Mouse (Mus musculus) hindbrain, embryonic 13.5 days (tissue): ENCODE data around the gene Txnrd1. TPM values are rescaled to one million over a fixed set of nuclear protein-coding genes. Genes with fewer than 3 reads are reported as not detected.

ENCODE experiments used
- ATAC-seq: fragments of 200-750 bp; cut with Nextera tagmentation; 2 replicates; pipeline ENCODE4 v1.8.0; 2017; ENCODE audit warnings: moderate TSS enrichment; ENCODE audit not compliant: low FRiP score
- H3K27ac ChIP-seq: fragments of 300-500 bp; sonication (generic); 2 replicates; pipeline ENCODE4 v1.5.1; 2015; ENCODE audit warnings: inconsistent platforms, mild to moderate bottlenecking, moderate library complexity
- H3K27me3 ChIP-seq: fragments of 300-500 bp; sonication (generic); 2 replicates; pipeline ENCODE4 v1.6.1; 2015; ENCODE audit warnings: mild to moderate bottlenecking, inconsistent platforms
- H3K36me3 ChIP-seq: fragments of 300-500 bp; sonication (generic); 2 replicates; pipeline ENCODE4 v1.6.1; 2015; ENCODE audit warnings: mild to moderate bottlenecking, inconsistent platforms
- H3K4me1 ChIP-seq: fragments of 300-500 bp; sonication (generic); replicated peaks from 2 replicates; pipeline ENCODE4 v1.6.1; 2015; ENCODE audit warnings: inconsistent platforms
- H3K4me2 ChIP-seq: fragments of 300-500 bp; sonication (generic); 2 replicates; pipeline ENCODE4 v1.6.1; 2015; ENCODE audit warnings: inconsistent platforms, mild to moderate bottlenecking, moderate library complexity
- H3K4me3 ChIP-seq: fragments of 300-500 bp; sonication (generic); 2 replicates; pipeline ENCODE4 v1.5.1; 2015; ENCODE audit warnings: mild to moderate bottlenecking, inconsistent platforms
- H3K9ac ChIP-seq: fragments of 300-500 bp; sonication (generic); 2 replicates; pipeline ENCODE4 v1.6.1; 2015; ENCODE audit warnings: mild to moderate bottlenecking, inconsistent platforms
- H3K9me3 ChIP-seq: fragments of 300-500 bp; sonication (generic); 2 replicates; pipeline ENCODE4 v1.6.1; 2016; ENCODE audit warnings: inconsistent platforms
- WGBS: fragments of 180-500 bp; shearing (Covaris S2); methylation state at CpG from one replicate; pipeline ENCODE4 v1.1.7; 2015; 5-methylcytosine and 5-hydroxymethylcytosine counted together
- polyA plus RNA-seq: library from polyadenylated mRNA; unstranded; fragments of >200 nt; fragmentation: Nextera tagmentation; extraction: Ambion mirVana; gene quantifications from 2 replicates; pipeline ENCODE4 v1.2.1, GENCODE M21; 2015

The Txnrd1 gene
- 116 and 122 TPM in 2 replicates for polyA plus RNA-seq

DNA sequence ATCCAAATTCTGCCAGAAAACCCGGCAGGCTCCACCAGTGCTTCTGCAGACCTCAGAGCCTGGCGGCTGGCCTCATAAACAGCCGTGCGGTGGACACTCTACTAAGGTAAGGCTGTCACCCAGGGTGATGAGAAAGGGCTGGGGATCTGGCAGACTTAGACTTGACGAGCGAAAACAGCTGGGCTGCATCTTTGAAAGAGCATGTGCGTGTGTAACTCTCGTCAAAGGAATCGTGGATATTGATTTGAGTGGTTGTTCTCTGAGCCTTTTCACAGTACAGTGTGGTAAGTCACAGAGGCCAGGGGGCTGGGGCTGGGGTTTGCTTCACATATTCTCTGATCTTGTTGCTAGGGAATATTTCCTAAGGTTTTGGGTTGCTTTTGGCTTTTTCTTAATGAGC is at the start of gene Txnrd1:
Gene Txnrd1, plus strand, starts transcription at position 26 of the 400 bp plus-strand sequence.
- 64% methylated on average over 9 of the region's 9 CpGs for WGBS

DNA sequence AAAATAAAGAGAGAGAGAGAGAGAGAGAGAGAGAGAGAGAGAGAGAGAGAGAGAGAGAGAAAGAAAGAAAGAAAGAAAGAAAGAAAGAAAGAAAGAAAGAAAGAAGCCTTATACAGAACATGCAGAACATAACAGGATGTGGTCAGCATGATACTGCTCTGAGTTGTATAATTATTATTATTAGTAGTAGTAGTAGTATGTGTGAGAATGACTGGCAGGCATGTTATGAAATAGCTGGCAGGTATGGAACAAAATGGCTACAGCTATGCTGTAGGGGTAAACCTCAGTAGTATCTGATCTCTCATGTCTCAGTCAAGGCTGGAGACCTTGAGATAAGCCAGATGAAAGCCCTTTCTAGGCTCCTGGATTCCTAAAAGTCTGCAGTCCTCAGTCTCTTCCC is 44.6 kb upstream of the Txnrd1 start:
- H3K4me3 ChIP-seq = no peak overlapping the region
- H3K4me1 ChIP-seq = no peaks in the 10 kb centered on the region
- no peak overlapping the region for H3K9ac ChIP-seq
- no peaks in the 10 kb centered on the region for H3K27me3 ChIP-seq
- H3K27ac ChIP-seq = no peak overlapping the region
- H3K36me3 ChIP-seq = no peaks in the 10 kb centered on the region
- no peak for ATAC-seq
- no peak overlapping the region for H3K4me2 ChIP-seq
- H3K9me3 ChIP-seq = no peaks in the 10 kb centered on the region

More for the DNA sequence above, at the start of gene Txnrd1:
- Histone ChIP-seq H3K4me2 (no peak within 1 kb of the TSS), H3K4me3 (no peak within 1 kb of the TSS), H3K4me1 (no peaks in the 10 kb centered on the region), H3K9ac (no peak within 1 kb of the TSS), H3K27ac (no peak within 1 kb of the TSS), H3K36me3 (no peaks in the 10 kb centered on the region), H3K27me3 (no peaks in the 10 kb centered on the region), H3K9me3 (no peaks in the 10 kb centered on the region)
- no peak for ATAC-seq

- Histone ChIP-seq H3K9ac (no peak overlapping the region), H3K4me1 (0 out of 2 replicates have a peak, but pooled peaks cover 5% of the 10 kb centered on the region), H3K27ac (no peak overlapping the region), H3K27me3 (no peaks in the 10 kb centered on the region), H3K36me3 (no peaks in the 10 kb centered on the region), H3K4me2 (no peak overlapping the region), H3K9me3 (no peaks in the 10 kb centered on the region), H3K4me3 (no peak overlapping the region)
- WGBS = 96% methylated on average over 5 of the region's 5 CpGs
- no peak for ATAC-seq
These were observed 43.2 kb upstream of the Txnrd1 start for GRCm38 (mm10) chr10:82790504-82790903.

GRCm38 (mm10) chr10:82791713-82792112 is 42.0 kb upstream of the Txnrd1 start:
- Histone ChIP-seq H3K9me3 (no peaks in the 10 kb centered on the region), H3K27me3 (no peaks in the 10 kb centered on the region), H3K36me3 (no peaks in the 10 kb centered on the region), H3K9ac (no peak overlapping the region), H3K27ac (no peak overlapping the region), H3K4me3 (no peak overlapping the region), H3K4me1 (0 out of 2 replicates have a peak, but pooled peaks cover 6% of the 10 kb centered on the region), H3K4me2 (no peak overlapping the region)
- WGBS = 89% methylated on average over 3 of the region's 3 CpGs
- ATAC-seq = no peak

GRCm38 (mm10) chr10:82792311-82792710 is 41.4 kb upstream of the Txnrd1 start:
- no peak for ATAC-seq
- Histone ChIP-seq H3K27me3 (0 out of 2 replicates have a peak, but pooled peaks cover 3% of the 10 kb centered on the region), H3K4me3 (no peak overlapping the region), H3K9ac (no peak overlapping the region), H3K27ac (no peak overlapping the region), H3K4me2 (no peak overlapping the region), H3K36me3 (no peaks in the 10 kb centered on the region), H3K4me1 (0 out of 2 replicates have a peak, but pooled peaks cover 6% of the 10 kb centered on the region), H3K9me3 (no peaks in the 10 kb centered on the region)
- WGBS = 77% methylated on average over 2 of the region's 2 CpGs

- Histone ChIP-seq H3K9ac (0 out of 2 replicates have a peak overlapping the region, but pooled peaks have one; percentile 8), H3K4me3 (no peak overlapping the region), H3K27ac (no peak overlapping the region), H3K27me3 (0 out of 2 replicates have a peak, but pooled peaks cover 3% of the 10 kb centered on the region), H3K4me1 (0 out of 2 replicates have a peak, but pooled peaks cover 6% of the 10 kb centered on the region), H3K4me2 (peak overlapping the region; percentile 32), H3K36me3 (no peaks in the 10 kb centered on the region), H3K9me3 (no peaks in the 10 kb centered on the region)
- 48% methylated on average over 15 of the region's 15 CpGs for WGBS
- peak; percentile 49; the same call in 1 of the 2 replicates for ATAC-seq
These were observed 38.5 kb upstream of the Txnrd1 start for GRCm38 (mm10) chr10:82795071-82795731.

- no peak overlapping the region for H3K4me3 ChIP-seq
- H3K27me3 ChIP-seq = 0 out of 2 replicates have a peak, but pooled peaks cover 3% of the 10 kb centered on the region
- H3K27ac ChIP-seq = no peak overlapping the region
- peak overlapping the region; percentile 32 for H3K4me2 ChIP-seq
- 51% methylated on average over 8 of the region's 8 CpGs for WGBS
- H3K9ac ChIP-seq = no peak overlapping the region
- H3K4me1 ChIP-seq = 0 out of 2 replicates have a peak, but pooled peaks cover 6% of the 10 kb centered on the region
- H3K9me3 ChIP-seq = no peaks in the 10 kb centered on the region
- no peaks in the 10 kb centered on the region for H3K36me3 ChIP-seq
- ATAC-seq = no peak
These were observed 38.0 kb upstream of the Txnrd1 start for GRCm38 (mm10) chr10:82795767-82796166.

- Histone ChIP-seq H3K27ac (no peak overlapping the region), H3K4me1 (0 out of 2 replicates have a peak, but pooled peaks cover 6% of the 10 kb centered on the region), H3K9ac (no peak overlapping the region; the same call in 1 of the 2 replicates), H3K4me3 (no peak overlapping the region), H3K9me3 (no peaks in the 10 kb centered on the region), H3K27me3 (0 out of 2 replicates have a peak, but pooled peaks cover 3% of the 10 kb centered on the region), H3K4me2 (no peak overlapping the region), H3K36me3 (no peaks in the 10 kb centered on the region)
- ATAC-seq = no peak
- whole genome bisulfite sequencing = 46% methylated on average over 12 of the region's 12 CpGs
These were observed 37.2 kb upstream of the Txnrd1 start for GRCm38 (mm10) chr10:82796471-82797118.

GRCm38 (mm10) chr10:82797119-82797491 is 36.6 kb upstream of the Txnrd1 start:
- H3K27me3 ChIP-seq = 0 out of 2 replicates have a peak, but pooled peaks cover 3% of the 10 kb centered on the region
- ATAC-seq = no peak
- H3K9me3 ChIP-seq = no peaks in the 10 kb centered on the region
- no peak overlapping the region for H3K4me3 ChIP-seq
- H3K9ac ChIP-seq = no peak overlapping the region
- no peak overlapping the region for H3K4me2 ChIP-seq
- whole genome bisulfite sequencing = 86% methylated on average over 4 of the region's 4 CpGs
- H3K4me1 ChIP-seq = 0 out of 2 replicates have a peak, but pooled peaks cover 6% of the 10 kb centered on the region
- no peaks in the 10 kb centered on the region for H3K36me3 ChIP-seq
- H3K27ac ChIP-seq = no peak overlapping the region

DNA sequence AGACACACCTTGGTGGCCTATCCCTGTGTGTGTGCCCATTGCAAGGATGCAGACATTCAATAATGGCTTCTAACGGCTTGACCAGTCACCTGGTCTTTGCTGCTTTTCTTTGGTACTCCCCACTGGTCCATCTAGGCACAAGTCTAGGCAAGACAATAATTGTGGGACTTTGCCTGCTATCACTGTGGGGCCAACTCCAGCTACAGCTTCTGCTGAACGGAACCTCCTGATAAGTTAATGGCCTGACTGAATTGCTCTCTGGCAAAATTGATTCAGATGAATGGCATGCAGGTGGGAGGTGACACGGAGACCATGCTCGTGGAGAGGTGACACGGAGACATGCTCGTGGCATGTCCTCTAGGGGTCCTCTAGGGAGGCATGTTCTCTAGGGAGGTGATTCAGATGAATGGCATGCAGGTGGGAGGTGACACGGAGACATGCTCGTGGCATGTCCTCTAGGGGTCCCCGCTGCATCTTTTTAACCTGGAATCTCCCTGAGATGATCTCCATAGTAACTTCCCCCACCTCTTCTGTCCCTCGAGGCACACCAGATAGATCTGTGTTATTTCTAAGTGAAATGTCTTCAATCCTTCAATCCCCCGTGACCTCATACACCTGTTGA is 35.3 kb upstream of the Txnrd1 start:
- WGBS = 65% methylated on average over 11 of the region's 11 CpGs
- no peak overlapping the region for H3K4me3 ChIP-seq
- H3K36me3 ChIP-seq = no peaks in the 10 kb centered on the region
- 0 out of 2 replicates have a peak, but pooled peaks cover 3% of the 10 kb centered on the region for H3K27me3 ChIP-seq
- ATAC-seq = no peak
- 0 out of 2 replicates have a peak, but pooled peaks cover 6% of the 10 kb centered on the region for H3K4me1 ChIP-seq
- no peak overlapping the region for H3K27ac ChIP-seq
- H3K9me3 ChIP-seq = no peaks in the 10 kb centered on the region
- H3K4me2 ChIP-seq = no peak overlapping the region
- H3K9ac ChIP-seq = no peak overlapping the region

- Histone ChIP-seq H3K4me3 (no peak overlapping the region), H3K36me3 (no peaks in the 10 kb centered on the region), H3K9ac (no peak overlapping the region), H3K9me3 (no peaks in the 10 kb centered on the region), H3K27me3 (0 out of 2 replicates have a peak, but pooled peaks cover 3% of the 10 kb centered on the region), H3K4me2 (no peak overlapping the region), H3K27ac (no peak overlapping the region), H3K4me1 (0 out of 2 replicates have a peak, but pooled peaks cover 5% of the 10 kb centered on the region)
- no peak for ATAC-seq
- WGBS = 84% methylated on average over 5 of the region's 5 CpGs
These were observed 33.7 kb upstream of the Txnrd1 start for GRCm38 (mm10) chr10:82800094-82800493.

GRCm38 (mm10) chr10:82804396-82804795 is 29.4 kb upstream of the Txnrd1 start:
- Histone ChIP-seq H3K4me2 (no peak overlapping the region), H3K27ac (no peak overlapping the region), H3K4me3 (no peak overlapping the region), H3K9me3 (no peaks in the 10 kb centered on the region), H3K36me3 (no peaks in the 10 kb centered on the region), H3K9ac (no peak overlapping the region), H3K4me1 (peaks cover 2% of the 10 kb centered on the region), H3K27me3 (no peaks in the 10 kb centered on the region)
- no peak for ATAC-seq
- 55% methylated on average over 3 of the region's 3 CpGs for WGBS
